Mouse (Mus musculus) CH12.LX (cell line): ENCODE results near the gene Dusp19. TPM values are rescaled to one million over a fixed set of nuclear protein-coding genes. Genes with fewer than 3 reads are reported as not detected.

Experiments
- DNase-seq: peaks from one replicate; pipeline ENCODE4 v3.0.0-alpha.2; 2013; ENCODE audit errors: extremely low read depth
- H3K27ac ChIP-seq: 2 replicates; pipeline ENCODE4 v1.5.1; 2012; ENCODE audit warnings: low read depth, mild to moderate bottlenecking, control low read depth, moderate library complexity; ENCODE audit not compliant: insufficient read depth
- H3K27me3 ChIP-seq: replicated peaks from 2 replicates; pipeline ENCODE3; 2012; ENCODE audit warnings: inconsistent platforms
- H3K36me3 ChIP-seq, 2 experiments: replicated peaks in 1 of 2; 2 replicates each; pipeline versions ENCODE3 to v1.6.1; 2012; ENCODE audit warnings: inconsistent platforms in 1 of 2, low read length in 1 of 2, mild to moderate bottlenecking in 1 of 2, mixed read lengths in 1 of 2, moderate library complexity in 1 of 2; ENCODE audit not compliant: control insufficient read depth in 1 of 2, insufficient read depth in 1 of 2
- H3K4me1 ChIP-seq, 2 experiments: 2 replicates each; pipeline ENCODE4 v1.6.1; 2012; ENCODE audit warnings: inconsistent platforms in 1 of 2, moderate library complexity in 1 of 2; ENCODE audit not compliant: insufficient read depth in 2 of 2, control insufficient read depth in 1 of 2
- H3K4me2 ChIP-seq: 2 replicates; pipeline ENCODE4 v1.6.1; 2012; ENCODE audit warnings: low read depth, mild to moderate bottlenecking, control low read depth; ENCODE audit not compliant: poor library complexity, insufficient read depth, severe bottlenecking
- H3K4me3 ChIP-seq, 3 experiments: fragments of 150-350 bp in 1 of 3; sonication (generic) in 1 of 3; replicated peaks in 1 of 3; 2 replicates each; pipeline versions ENCODE3 to v1.5.1; 2011 to 2012; ENCODE audit warnings: low read depth in 2 of 3, low read length in 2 of 3, mild to moderate bottlenecking in 2 of 3, moderate library complexity in 2 of 3, control low read depth in 1 of 3, improper control_type of control experiment in 1 of 3, inconsistent platforms in 1 of 3, mixed read lengths in 1 of 3; ENCODE audit not compliant: poor library complexity in 1 of 3
- H3K79me2 ChIP-seq: replicated peaks from 2 replicates; pipeline ENCODE4 v1.6.1; 2012; ENCODE audit warnings: mild to moderate bottlenecking, moderate library complexity; ENCODE audit not compliant: control insufficient read depth, poor library complexity, insufficient read depth, severe bottlenecking; ENCODE audit errors: extremely low read depth
- H3K9ac ChIP-seq: 2 replicates; pipeline ENCODE4 v1.6.1; 2012; ENCODE audit warnings: low read depth, mild to moderate bottlenecking, control low read depth, moderate library complexity; ENCODE audit not compliant: insufficient read depth
- H3K9me3 ChIP-seq: replicated peaks from 2 replicates; pipeline ENCODE3; 2012; ENCODE audit warnings: low read length, inconsistent platforms, mixed read lengths
- CTCF ChIP-seq, 2 experiments: IDR thresholded peaks in 1 of 2; conservative IDR thresholded peaks in 1 of 2; 2 replicates each; pipeline ENCODE4 v1.5.1; 2011 to 2012; ENCODE audit warnings: low read depth in 2 of 2, low read length in 2 of 2, improper control_type of control experiment in 1 of 2, inconsistent platforms in 1 of 2, mild to moderate bottlenecking in 1 of 2, moderate library complexity in 1 of 2
- E2F4 ChIP-seq: IDR thresholded peaks from 2 replicates; pipeline ENCODE4 v1.6.1; 2011; ENCODE audit warnings: low read depth, low read length, improper control_type of control experiment; ENCODE audit not compliant: insufficient replicate concordance
- GABPA ChIP-seq: IDR thresholded peaks from 2 replicates; pipeline ENCODE4 v1.6.1; 2012; ENCODE audit warnings: low read depth, low read length, improper control_type of control experiment, inconsistent platforms; ENCODE audit not compliant: insufficient replicate concordance
- HCFC1 ChIP-seq: IDR thresholded peaks from 2 replicates; pipeline ENCODE4 v1.6.1; 2012; ENCODE audit warnings: low read depth, mild to moderate bottlenecking, inconsistent platforms, low read length, improper control_type of control experiment
- IRF4 ChIP-seq: IDR thresholded peaks from 2 replicates; pipeline ENCODE4 v1.6.1; 2014; ENCODE audit warnings: low read depth, mild to moderate bottlenecking, inconsistent platforms, low read length, improper control_type of control experiment
- KAT2A ChIP-seq: IDR thresholded peaks from 2 replicates; pipeline ENCODE4 v1.6.1; 2012; ENCODE audit warnings: low read length, improper control_type of control experiment, inconsistent platforms; ENCODE audit not compliant: insufficient replicate concordance
- MAFK ChIP-seq: IDR thresholded peaks from 2 replicates; pipeline ENCODE4 v1.6.1; 2011; ENCODE audit warnings: low read length, improper control_type of control experiment; ENCODE audit not compliant: insufficient replicate concordance
- MAX ChIP-seq: IDR thresholded peaks from 2 replicates; pipeline ENCODE4 v1.6.1; 2011; ENCODE audit warnings: low read length, improper control_type of control experiment
- MAZ ChIP-seq: IDR thresholded peaks from 2 replicates; pipeline ENCODE4 v1.6.1; 2012; ENCODE audit warnings: low read depth, mild to moderate bottlenecking, inconsistent platforms, low read length, improper control_type of control experiment, moderate library complexity
- MXI1 ChIP-seq: IDR thresholded peaks from 2 replicates; pipeline ENCODE4 v1.6.1; 2011; ENCODE audit warnings: mild to moderate bottlenecking, low read depth, low read length, improper control_type of control experiment
- NELFE ChIP-seq: IDR thresholded peaks from 2 replicates; pipeline ENCODE4 v1.6.1; 2011; ENCODE audit warnings: low read depth, low read length, improper control_type of control experiment
- NRF1 ChIP-seq: IDR thresholded peaks from 2 replicates; pipeline ENCODE4 v1.6.1; 2014; ENCODE audit warnings: low read depth, mild to moderate bottlenecking, inconsistent platforms, low read length, improper control_type of control experiment, moderate library complexity
- RAD21 ChIP-seq: IDR thresholded peaks from 2 replicates; pipeline ENCODE4 v1.6.1; 2011; ENCODE audit warnings: low read depth, mild to moderate bottlenecking, low read length, improper control_type of control experiment, moderate library complexity
- RCOR1 ChIP-seq: conservative IDR thresholded peaks from 2 replicates; pipeline ENCODE4 v1.6.1; 2012; ENCODE audit warnings: low read depth, mild to moderate bottlenecking, inconsistent platforms, low read length, improper control_type of control experiment
- SIN3A ChIP-seq: IDR thresholded peaks from 2 replicates; pipeline ENCODE4 v1.6.1; 2012; ENCODE audit warnings: low read length, improper control_type of control experiment, inconsistent platforms
- SMC3 ChIP-seq: IDR thresholded peaks from 2 replicates; pipeline ENCODE4 v1.6.1; 2011; ENCODE audit warnings: low read depth, low read length, improper control_type of control experiment
- TBP ChIP-seq: conservative IDR thresholded peaks from 2 replicates; pipeline ENCODE4 v1.6.1; 2011; ENCODE audit warnings: low read depth, low read length, improper control_type of control experiment
- TCF12 ChIP-seq: IDR thresholded peaks from 2 replicates; pipeline ENCODE4 v1.6.1; 2014; ENCODE audit warnings: low read depth, mild to moderate bottlenecking, inconsistent platforms, low read length, improper control_type of control experiment
- USF1 ChIP-seq: IDR thresholded peaks from 2 replicates; pipeline ENCODE4 v1.6.1; 2014; ENCODE audit warnings: low read depth, mild to moderate bottlenecking, inconsistent platforms, low read length, improper control_type of control experiment
- ZC3H11A ChIP-seq: IDR thresholded peaks from 2 replicates; pipeline ENCODE4 v1.6.1; 2012; ENCODE audit warnings: low read depth, mild to moderate bottlenecking, inconsistent platforms, low read length, improper control_type of control experiment
- ZMIZ1 ChIP-seq: IDR thresholded peaks from 2 replicates; pipeline ENCODE4 v1.6.1; 2012; ENCODE audit warnings: low read depth, mild to moderate bottlenecking, inconsistent platforms, low read length, improper control_type of control experiment
- ZNF384 ChIP-seq: IDR thresholded peaks from 2 replicates; pipeline ENCODE4 v1.6.1; 2012; ENCODE audit warnings: low read depth, low read length, improper control_type of control experiment, inconsistent platforms
- dilution Hi-C: fragments of 300-500 bp; cut with MboI; formaldehyde crosslinking; loops from 2 replicates; pipeline ENCODE4 v1.14.3; 2020; ENCODE audit warnings: low sequenced_read_pairs; ENCODE audit not compliant: extremely low pct_unique_long_range_greater_than_20kb, extremely low pct_ligation_motif_present
- in situ Hi-C: fragments of 300-500 bp; cut with MboI; formaldehyde crosslinking; loops from 3 replicates; pipeline ENCODE4 v1.14.3; 2019; ENCODE audit warnings: low sequenced_read_pairs, low pct_ligation_motif_present, low pct_unique_long_range_greater_than_20kb, mixed read lengths
- polyA plus RNA-seq: library from polyadenylated mRNA; unstranded; fragments of >175 nt; gene quantifications from 2 replicates; pipeline ENCODE4 v1.2.1, GENCODE M21; 2012; ENCODE audit warnings: low read depth; ENCODE audit not compliant: insufficient read length
- total RNA-seq, 2 experiments: library from RNA; depleted of rRNA; stranded (reverse); fragments of 300-350 nt in 1 of 2; fragments of >200 nt in 1 of 2; gene quantifications; 2 replicates each; pipeline ENCODE4 v1.2.3; 2012 to 2014

The Dusp19 gene
- total and polyA plus RNA-seq, 3 experiments, result 19.0 to 27.3 (median 23.1) TPM

- Histone ChIP-seq H3K79me2 (no peaks in the 10 kb centered on the region), H3K36me3 (no peaks in the 10 kb centered on the region), H3K4me3 (no peak overlapping the region), H3K27me3 (peaks cover 8% of the 10 kb centered on the region), H3K4me2 (no peak overlapping the region), H3K27ac (no peak overlapping the region), H3K9me3 (no peaks in the 10 kb centered on the region), H3K4me1 (no peaks in the 10 kb centered on the region), H3K9ac (no peak overlapping the region)
- DNase-seq, result no peak
- dilution Hi-C loops, result no loop called here
- in situ Hi-C loops, result no loop called here
- no peak for TF ChIP-seq CTCF (conservative IDR thresholded peaks at IDR 0.05 in 1 of 2, IDR thresholded peaks at IDR 0.05 in 1 of 2; ENCODE audit: low read depth in 2 of 2, low read length in 2 of 2)
- no peak for TF ChIP-seq TBP
- TF ChIP-seq KAT2A, result no peak
These were observed 19.9 kb upstream of the Dusp19 start for GRCm38 (mm10) chr2:80596960-80597359.

GRCm38 (mm10) chr2:80599850-80600249 lies 17.0 kb upstream of the Dusp19 start:
- TF ChIP-seq MAZ (no peak), RAD21 (no peak), E2F4 (no peak), KAT2A (no peak), MXI1 (no peak), ZMIZ1 (no peak), TCF12 (no peak), IRF4 (no peak), SIN3A (no peak), USF1 (no peak), ZC3H11A (no peak), NRF1 (no peak), SMC3 (no peak), ZNF384 (no peak), RCOR1 (no peak), GABPA (no peak), MAX (no peak), NELFE (no peak), MAFK (no peak), HCFC1 (no peak)
- Histone ChIP-seq H3K9me3 (no peaks in the 10 kb centered on the region), H3K36me3 (no peaks in the 10 kb centered on the region), H3K9ac (no peak overlapping the region), H3K79me2 (no peaks in the 10 kb centered on the region), H3K4me1 (no peaks in the 10 kb centered on the region), H3K27ac (no peak overlapping the region), H3K4me2 (no peak overlapping the region), H3K27me3 (no peaks in the 10 kb centered on the region), H3K4me3 (no peak overlapping the region)
- no peak for DNase-seq
- dilution Hi-C loops (no loop called here), in situ Hi-C loops (no loop called here)
